In genomic region chr4:86668290-86669000, GRCm38 (mm10) we compare ENCODE assay signal across 8 mouse cellular contexts. TPM values are rescaled to one million over a fixed set of nuclear protein-coding genes. Genes with fewer than 3 reads are reported as not detected.
DNase-seq lines count a peak whose midpoint lies in the region; ATAC-seq and TF ChIP-seq lines count a peak whose summit lies in the region.

No protein-coding gene starts in this region.

- no peak for TF ChIP-seq POLR2A in embryonic fibroblast, embryonic 13.5 days (IDR thresholded peaks at IDR 0.05; ENCODE audit: low read depth, low read length)
- TF ChIP-seq POLR2A in cerebellum, adult 2 months (IDR thresholded peaks at IDR 0.05; ENCODE audit: borderline replicate concordance, insufficient read depth, low read length), result no peak

- 93% methylated on average over 14 of the region's 14 CpGs for WGBS in kidney, embryonic 15.5 days
- 91% methylated on average over 14 of the region's 14 CpGs for WGBS in limb, embryonic 12.5 days
- WGBS in neural tube, embryonic 13.5 days, result 95% methylated on average over 14 of the region's 14 CpGs
- WGBS in cerebellum, adult 2 months, result 98% methylated on average over 14 of the region's 14 CpGs

- no peaks in the 10 kb centered on the region for H3K27me3 ChIP-seq in kidney, embryonic 15.5 days
- H3K27me3 ChIP-seq in limb, embryonic 12.5 days, result no peaks in the 10 kb centered on the region
- H3K27me3 ChIP-seq in neural tube, embryonic 13.5 days, result no peaks in the 10 kb centered on the region
- H3K27me3 ChIP-seq in cerebellum, adult 2 months (ENCODE audit: control insufficient read depth, insufficient read depth, low read length), result no peaks in the 10 kb centered on the region

- H3K4me1 ChIP-seq in kidney, embryonic 15.5 days, result peaks cover 17% of the 10 kb centered on the region
- H3K4me1 ChIP-seq in embryonic fibroblast, embryonic 13.5 days (ENCODE audit: control insufficient read depth, insufficient read depth, low read length), result peaks cover 10% of the 10 kb centered on the region
- H3K4me1 ChIP-seq in limb, embryonic 12.5 days (replicated peaks), result peaks cover 12% of the 10 kb centered on the region
- peaks cover 27% of the 10 kb centered on the region for H3K4me1 ChIP-seq in neural tube, embryonic 13.5 days (replicated peaks)
- H3K4me1 ChIP-seq in cerebellum, adult 2 months (ENCODE audit: control insufficient read depth, insufficient read depth, low read length), result peaks cover 6% of the 10 kb centered on the region

- peak overlapping the region; percentile 58 for H3K4me3 ChIP-seq in kidney, embryonic 15.5 days (replicated peaks)
- peak overlapping the region; percentile 60 for H3K4me3 ChIP-seq in embryonic fibroblast, embryonic 13.5 days (ENCODE audit: insufficient read depth, low read length)
- H3K4me3 ChIP-seq in limb, embryonic 12.5 days (replicated peaks), result peak overlapping the region; percentile 66
- peak overlapping the region; percentile 60; the same call in 1 of the 2 replicates for H3K4me3 ChIP-seq in neural tube, embryonic 13.5 days
- no peak overlapping the region for H3K4me3 ChIP-seq in cerebellum, adult 2 months (replicated peaks; ENCODE audit: insufficient read depth, low read depth, low read length)

- no peak for ATAC-seq in kidney, embryonic 15.5 days (replicated peaks; ENCODE audit: low FRiP score)
- no peak for ATAC-seq in limb, embryonic 12.5 days (ENCODE audit: insufficient number of reproducible peaks, insufficient read depth, low FRiP score, low TSS enrichment, low read depth)
- no peak for ATAC-seq in neural tube, embryonic 13.5 days (ENCODE audit: low read depth)

- no peak for TF ChIP-seq CTCF in embryonic fibroblast, embryonic 13.5 days (IDR thresholded peaks at IDR 0.05; ENCODE audit: borderline replicate concordance, insufficient read depth, low read length)
- no peak for TF ChIP-seq CTCF in cerebellum, adult 2 months (IDR thresholded peaks at IDR 0.05; ENCODE audit: borderline replicate concordance, insufficient read depth, low read depth, low read length)

- H3K27ac ChIP-seq in kidney, embryonic 15.5 days, result no peak overlapping the region
- 0 out of 2 replicates have a peak overlapping the region, but pooled peaks have one; percentile 65 for H3K27ac ChIP-seq in embryonic fibroblast, embryonic 13.5 days (ENCODE audit: insufficient read depth, low read length)
- H3K27ac ChIP-seq in limb, embryonic 12.5 days, result no peak overlapping the region
- no peak overlapping the region for H3K27ac ChIP-seq in neural tube, embryonic 13.5 days (replicated peaks)
- H3K27ac ChIP-seq in cerebellum, adult 2 months (ENCODE audit: insufficient read depth, low read length), result no peak overlapping the region

- H3K9me3 ChIP-seq in kidney, embryonic 15.5 days (replicated peaks), result no peaks in the 10 kb centered on the region
- H3K9me3 ChIP-seq in limb, embryonic 12.5 days, result no peaks in the 10 kb centered on the region
- H3K9me3 ChIP-seq in neural tube, embryonic 13.5 days, result no peaks in the 10 kb centered on the region

- no peak overlapping the region for H3K9ac ChIP-seq in kidney, embryonic 15.5 days
- peak overlapping the region; percentile 85; the same call in 1 of the 2 replicates for H3K9ac ChIP-seq in limb, embryonic 12.5 days (replicated peaks)
- H3K9ac ChIP-seq in neural tube, embryonic 13.5 days, result no peak overlapping the region

- peak overlapping the region; percentile 70 for H3K4me2 ChIP-seq in kidney, embryonic 15.5 days
- H3K4me2 ChIP-seq in limb, embryonic 12.5 days, result peak overlapping the region; percentile 63
- peak overlapping the region; percentile 72 for H3K4me2 ChIP-seq in neural tube, embryonic 13.5 days

- peaks cover 36% of the 10 kb centered on the region for H3K36me3 ChIP-seq in kidney, embryonic 15.5 days
- H3K36me3 ChIP-seq in limb, embryonic 12.5 days, result peaks cover 38% of the 10 kb centered on the region
- peaks cover 16% of the 10 kb centered on the region for H3K36me3 ChIP-seq in neural tube, embryonic 13.5 days

- no peak for DNase-seq in kidney, postnatal 36 days
- DNase-seq in cerebellum, adult 2 months, result no peak
- DNase-seq in frontal cortex, postnatal 36 days (ENCODE audit: low spot score in 2 of 2), result no peak
- no peak for DNase-seq in adrenal gland, postnatal 10 days

RNA-seq across cellular contexts. Expression of gene Plin2, which starts 1.4 kb away (rescaled TPM):
- 58.0 and 70.8 TPM in 2 replicates for polyA plus RNA-seq in kidney, embryonic 15.5 days (2015; fragmentation: Nextera tagmentation; extraction: Ambion mirVana)
- polyA plus RNA-seq in embryonic fibroblast, embryonic 13.5 days (2011; ENCODE audit: insufficient read length, low read depth, missing spikeins), result 75.0 and 93.7 TPM in 2 replicates
- polyA plus RNA-seq in limb, embryonic 12.5 days (2016; fragmentation: Nextera tagmentation; extraction: Ambion mirVana), result 79.0 and 83.0 TPM in 2 replicates
- polyA plus RNA-seq in neural tube, embryonic 13.5 days (2015; fragmentation: Nextera tagmentation; extraction: Ambion mirVana), result 60.1 and 65.0 TPM in 2 replicates
- polyA plus RNA-seq in cerebellum, adult 2 months (2012; rRNA removed), result 25.5 and 26.7 TPM in 2 replicates
- 100 to 1,000 TPM; 298 to 336 TPM for total RNA-seq in adrenal gland, postnatal 10 days (2021)

RNA-seq across cellular contexts. Expression of gene Haus6, which starts 56.6 kb away (rescaled TPM):
- polyA plus RNA-seq in kidney, embryonic 15.5 days (2015; fragmentation: Nextera tagmentation; extraction: Ambion mirVana), result 19.3 and 20.7 TPM in 2 replicates
- polyA plus RNA-seq in embryonic fibroblast, embryonic 13.5 days (2011; ENCODE audit: insufficient read length, low read depth, missing spikeins), result 16.4 and 18.7 TPM in 2 replicates
- polyA plus RNA-seq in limb, embryonic 12.5 days (2016; fragmentation: Nextera tagmentation; extraction: Ambion mirVana), result 24.0 and 25.5 TPM in 2 replicates
- polyA plus RNA-seq in neural tube, embryonic 13.5 days (2015; fragmentation: Nextera tagmentation; extraction: Ambion mirVana), result 7.8 and 8.4 TPM in 2 replicates
- polyA plus RNA-seq in cerebellum, adult 2 months (2012; rRNA removed), result 4.4 and 4.8 TPM in 2 replicates
- total RNA-seq in adrenal gland, postnatal 10 days (2021), result 10 to 100 TPM in 1 of 2 experiments, 1 to 10 TPM in 1; 9.2 to 14.5 TPM
